Mouse (Mus musculus): ENCODE data around the gene Hoxb3. TPM values are rescaled to one million over a fixed set of nuclear protein-coding genes. Genes with fewer than 3 reads are reported as not detected.

Hoxb3 gene
- total and polyA plus RNA-seq, 3 experiments: not detected

- Histone ChIP-seq H3K36me3 (ENCODE audit: control insufficient read depth in 1 of 2, insufficient read depth in 2 of 2, low read length in 2 of 2) (no peaks in the 10 kb centered on the region), H3K79me2 (ENCODE audit: control insufficient read depth, insufficient read depth, low read length, poor library complexity) (no peaks in the 10 kb centered on the region), H3K4me1 (ENCODE audit: control insufficient read depth in 1 of 2, insufficient read depth in 2 of 2, low read length in 2 of 2) (no peaks in the 10 kb centered on the region), H3K9me3 (replicated peaks; ENCODE audit: insufficient read depth, low read length) (no peaks in the 10 kb centered on the region), H3K4me3 (ENCODE audit: control insufficient read depth in 1 of 2, insufficient read depth in 1 of 2, low read depth in 2 of 2, low read length in 2 of 2) (no peak overlapping the region), H3K27me3 (ENCODE audit: control insufficient read depth in 1 of 2, insufficient read depth in 2 of 2, low read length in 2 of 2) (peaks cover 2 to 8% of the 10 kb centered on the region in 2 experiments), H3K27ac (ENCODE audit: control insufficient read depth, low read depth, low read length) (no peak overlapping the region), H3K9ac (ENCODE audit: control insufficient read depth, low read depth, low read length, poor library complexity, severe bottlenecking) (no peak overlapping the region)
- TF ChIP-seq ZKSCAN1 (IDR thresholded peaks at IDR 0.05; ENCODE audit: low read depth, low read length) (no peak), SIN3A (IDR thresholded peaks at IDR 0.05; ENCODE audit: low read length) (no peak), ELF1 (IDR thresholded peaks at IDR 0.05; ENCODE audit: low read depth, low read length) (no peak), GATA1 (IDR thresholded peaks at IDR 0.05; ENCODE audit: low read depth, low read length) (no peak), CHD2 (IDR thresholded peaks at IDR 0.05; ENCODE audit: low read length) (no peak), GABPA (IDR thresholded peaks at IDR 0.05; ENCODE audit: low read depth, low read length) (no peak)
- DNase-seq (ENCODE audit: low read depth, low spot score): no peak
Observed at GRCm38 (mm10) chr11:96279421-96280233, 43.5 kb upstream of the Hoxb3 start.

- H3K9me3 ChIP-seq (replicated peaks; ENCODE audit: insufficient read depth, low read length): no peaks in the 10 kb centered on the region
- TF ChIP-seq CHD1 (IDR thresholded peaks at IDR 0.05; ENCODE audit: low read depth, low read length) (no peak), ZNF384 (IDR thresholded peaks at IDR 0.05; ENCODE audit: low read depth, low read length) (peak; percentile 26; the same call in 1 of the 2 replicates)
- no peak overlapping the region for H3K9ac ChIP-seq (ENCODE audit: control insufficient read depth, low read depth, low read length, poor library complexity, severe bottlenecking)
- no peaks in the 10 kb centered on the region for H3K4me1 ChIP-seq (ENCODE audit: control insufficient read depth in 1 of 2, insufficient read depth in 2 of 2, low read length in 2 of 2)
- no peak overlapping the region for H3K27ac ChIP-seq (ENCODE audit: control insufficient read depth, low read depth, low read length)
- H3K4me3 ChIP-seq (ENCODE audit: control insufficient read depth in 1 of 2, insufficient read depth in 1 of 2, low read depth in 2 of 2, low read length in 2 of 2): no peak overlapping the region
- H3K36me3 ChIP-seq (ENCODE audit: control insufficient read depth in 1 of 2, insufficient read depth in 2 of 2, low read length in 2 of 2): no peaks in the 10 kb centered on the region
- no peaks in the 10 kb centered on the region for H3K79me2 ChIP-seq (ENCODE audit: control insufficient read depth, insufficient read depth, low read length, poor library complexity)
- H3K27me3 ChIP-seq (ENCODE audit: control insufficient read depth in 1 of 2, insufficient read depth in 2 of 2, low read length in 2 of 2): peaks cover 2 to 8% of the 10 kb centered on the region in 2 experiments
- DNase-seq (ENCODE audit: low read depth, low spot score): no peak
Observed at GRCm38 (mm10) chr11:96280399-96281378, 42.4 kb upstream of the Hoxb3 start.

GRCm38 (mm10) chr11:96281396-96281795 is 41.7 kb upstream of the Hoxb3 start:
- no peak overlapping the region for H3K4me3 ChIP-seq (ENCODE audit: control insufficient read depth in 1 of 2, insufficient read depth in 1 of 2, low read depth in 2 of 2, low read length in 2 of 2)
- peaks cover 2 to 8% of the 10 kb centered on the region in 2 experiments for H3K27me3 ChIP-seq (ENCODE audit: control insufficient read depth in 1 of 2, insufficient read depth in 2 of 2, low read length in 2 of 2)
- H3K9me3 ChIP-seq (replicated peaks; ENCODE audit: insufficient read depth, low read length): no peaks in the 10 kb centered on the region
- no peak overlapping the region for H3K27ac ChIP-seq (ENCODE audit: control insufficient read depth, low read depth, low read length)
- H3K79me2 ChIP-seq (ENCODE audit: control insufficient read depth, insufficient read depth, low read length, poor library complexity): no peaks in the 10 kb centered on the region
- no peak overlapping the region for H3K9ac ChIP-seq (ENCODE audit: control insufficient read depth, low read depth, low read length, poor library complexity, severe bottlenecking)
- H3K4me1 ChIP-seq (ENCODE audit: control insufficient read depth in 1 of 2, insufficient read depth in 2 of 2, low read length in 2 of 2): no peaks in the 10 kb centered on the region
- TF ChIP-seq JUND (IDR thresholded peaks at IDR 0.05; ENCODE audit: low read depth, low read length): no peak
- TF ChIP-seq EP300 (IDR thresholded peaks at IDR 0.05; ENCODE audit: low read depth in 1 of 2, low read length in 2 of 2): no peak
- no peak for TF ChIP-seq USF2 (IDR thresholded peaks at IDR 0.05; ENCODE audit: borderline replicate concordance in 1 of 2, insufficient read depth in 1 of 2, low read depth in 1 of 2, low read length in 2 of 2)
- TF ChIP-seq RCOR1 (IDR thresholded peaks at IDR 0.05; ENCODE audit: low read depth, low read length): no peak
- no peak for TF ChIP-seq ZKSCAN1 (IDR thresholded peaks at IDR 0.05; ENCODE audit: low read depth, low read length)
- TF ChIP-seq ETS1 (IDR thresholded peaks at IDR 0.05; ENCODE audit: low read depth, low read length): no peak
- TF ChIP-seq GATA1 (IDR thresholded peaks at IDR 0.05; ENCODE audit: low read depth, low read length): no peak
- TF ChIP-seq ELF1 (IDR thresholded peaks at IDR 0.05; ENCODE audit: low read depth, low read length): no peak
- TF ChIP-seq TAL1 (IDR thresholded peaks at IDR 0.05; ENCODE audit: low read length): no peak
- DNase-seq (ENCODE audit: low read depth, low spot score): no peak
- H3K36me3 ChIP-seq (ENCODE audit: control insufficient read depth in 1 of 2, insufficient read depth in 2 of 2, low read length in 2 of 2): no peaks in the 10 kb centered on the region
